Mouse (Mus musculus): Measurements from ENCODE around the gene Oscar.
"Not testable (repeated sequence)": the region's sequence is repeated elsewhere in the genome, so short reads cannot be mapped to it uniquely, and the experiment has no call there.

Gene Oscar

DNA sequence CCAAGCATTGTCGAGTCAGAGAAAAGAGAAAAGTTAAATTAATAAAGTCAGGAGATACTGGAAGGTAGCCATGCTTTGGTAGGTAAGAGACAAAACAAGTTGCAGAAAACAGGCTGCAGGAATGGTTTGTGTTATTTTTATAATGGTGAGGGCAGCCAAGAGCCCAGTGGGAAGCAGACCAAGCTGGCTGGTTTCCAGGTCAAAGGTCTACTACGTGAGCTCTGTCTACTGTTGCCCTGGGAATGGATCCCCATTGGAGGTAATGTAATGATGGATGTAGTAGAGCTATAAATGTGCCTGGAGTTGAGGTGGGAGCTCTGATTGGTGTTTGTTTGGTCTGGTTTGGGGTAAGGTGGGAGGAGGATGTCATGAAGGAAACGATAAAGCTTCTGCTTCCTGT is 6.9 kb downstream of the Oscar start:
- DNase-seq: no peak

- DNase-seq: no peak
Observed at GRCm38 (mm10) chr7:3608668-3609067, 7.3 kb downstream of the Oscar start.

DNA sequence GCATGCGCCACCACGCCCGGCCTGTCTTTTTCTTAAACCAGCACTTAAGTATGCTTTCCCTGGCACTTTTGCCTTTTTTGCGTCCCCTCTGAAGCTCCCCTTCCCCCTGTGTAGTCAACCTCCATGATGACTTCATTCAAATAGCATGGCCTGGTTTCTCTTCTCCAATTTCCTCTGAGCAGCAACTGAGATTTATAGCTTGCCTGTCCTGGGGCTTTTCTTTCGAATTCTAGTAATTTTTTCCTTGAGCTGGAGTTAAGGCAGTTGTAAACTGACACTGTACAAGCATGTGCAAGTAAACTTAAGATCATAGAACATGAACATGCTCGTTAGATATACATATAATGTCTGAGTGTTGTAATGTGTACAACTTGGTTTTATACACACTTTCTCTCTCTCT is 8.6 kb downstream of the Oscar start:
- DNase-seq: no peak

DNA sequence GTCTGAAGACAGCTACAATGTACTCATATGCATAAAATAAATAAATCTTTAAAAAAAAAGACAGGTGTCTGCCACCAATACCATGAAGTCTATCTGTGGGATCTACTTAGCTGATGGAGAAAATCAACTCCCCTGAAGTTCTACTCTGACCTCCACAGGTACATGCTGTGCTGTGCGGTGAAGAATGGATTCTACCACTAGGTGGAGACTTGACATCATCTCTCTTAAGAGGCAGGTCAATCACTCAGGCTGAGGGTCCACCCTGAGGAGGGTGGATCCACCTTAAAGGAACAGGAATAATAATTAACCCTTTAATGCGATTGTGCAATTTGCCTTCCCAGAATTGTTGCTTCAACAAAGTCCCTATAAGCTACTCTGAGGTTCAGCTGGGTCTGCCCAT is 9.2 kb downstream of the Oscar start:
- DNase-seq: no peak

- peak; percentile 50 for DNase-seq
Observed at GRCm38 (mm10) chr7:3601119-3601518, 14.8 kb downstream of the Oscar start.

- DNase-seq: not testable (repeated sequence)
Observed at GRCm38 (mm10) chr7:3597755-3598154, 18.2 kb downstream of the Oscar start.

GRCm38 (mm10) chr7:3595146-3595545 is 20.8 kb downstream of the Oscar start:
- no peak for DNase-seq

GRCm38 (mm10) chr7:3594686-3595085 is 21.3 kb downstream of the Oscar start:
- DNase-seq: no peak

DNA sequence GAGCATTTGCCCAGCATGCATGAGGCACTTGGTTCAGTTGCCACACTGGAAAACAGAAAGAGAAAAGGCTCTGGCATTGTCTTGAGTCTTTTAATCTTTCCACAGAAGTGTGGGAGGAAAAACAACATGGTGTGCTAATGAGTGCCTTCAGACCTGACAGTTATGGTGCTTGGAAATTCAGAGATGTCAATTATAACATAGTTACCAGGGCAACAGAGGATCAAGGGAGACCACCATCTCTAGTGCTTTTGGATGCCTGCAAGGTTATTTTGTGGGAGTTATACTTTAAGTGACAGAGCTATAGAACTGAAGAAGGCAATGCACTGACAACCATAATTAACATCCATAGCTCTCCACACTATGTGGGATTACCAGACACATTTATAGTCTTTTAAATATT is 22.1 kb downstream of the Oscar start:
- no peak for DNase-seq

DNA sequence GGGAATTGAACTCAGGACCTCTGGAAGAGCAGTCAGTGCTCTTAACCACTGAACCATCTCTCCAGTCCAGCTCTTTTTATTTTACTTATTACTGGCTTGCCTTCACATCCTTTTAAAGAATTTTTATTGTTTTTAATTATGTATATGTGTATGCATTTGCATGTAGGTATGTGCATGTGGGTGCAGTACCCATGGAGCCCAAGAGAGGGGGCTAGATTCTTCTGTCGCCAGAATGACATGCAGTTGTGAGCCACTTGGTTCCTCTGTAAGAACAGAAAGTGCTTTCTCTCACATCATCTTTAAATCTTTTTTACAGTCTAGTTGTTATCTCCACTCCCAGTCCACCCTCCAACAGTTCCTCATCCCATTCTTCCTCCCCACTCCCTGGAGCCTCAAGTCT is 24.4 kb downstream of the Oscar start:
- DNase-seq: no peak

GRCm38 (mm10) chr7:3590550-3590949 is 25.4 kb downstream of the Oscar start:
- DNase-seq: no peak

DNA sequence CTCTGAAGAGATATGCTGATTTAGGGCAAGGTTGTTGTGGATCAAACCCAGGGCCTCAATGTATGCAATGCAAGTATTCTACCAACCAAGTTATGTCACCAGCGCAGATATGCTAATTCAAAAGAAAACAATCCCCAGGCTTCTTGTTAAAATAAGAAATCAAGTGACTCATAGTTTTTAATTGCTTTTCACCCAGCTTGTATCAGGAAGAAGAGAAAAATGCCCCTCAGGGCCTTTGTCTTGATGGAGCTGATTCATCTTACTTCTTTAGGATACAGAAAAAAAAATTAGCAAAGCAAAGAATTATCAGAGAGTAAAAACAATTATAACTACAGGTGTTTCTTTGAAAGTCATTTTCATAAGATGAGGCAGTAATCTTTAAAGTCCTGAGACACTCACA is 28.7 kb downstream of the Oscar start:
- no peak for DNase-seq

DNA sequence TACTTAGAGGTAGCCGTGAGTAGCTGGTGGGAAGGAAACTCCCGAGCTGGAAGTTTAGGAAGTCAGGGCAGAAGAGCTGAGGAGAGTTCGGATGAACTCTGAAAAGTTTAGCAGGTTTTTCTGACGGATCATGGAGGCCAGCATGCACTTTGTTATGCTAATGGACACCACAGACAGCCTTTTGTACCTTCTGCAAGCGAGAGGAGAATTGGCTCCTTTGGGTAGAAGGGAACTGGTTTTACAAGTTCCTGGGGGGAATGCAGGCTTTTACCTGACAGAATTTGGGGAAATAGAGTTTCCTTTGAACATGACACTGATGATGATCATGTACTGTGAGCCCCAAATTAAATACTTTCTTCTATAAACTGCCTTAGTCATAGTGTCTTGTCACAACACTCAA is 29.7 kb downstream of the Oscar start:
- DNase-seq: no peak

DNA sequence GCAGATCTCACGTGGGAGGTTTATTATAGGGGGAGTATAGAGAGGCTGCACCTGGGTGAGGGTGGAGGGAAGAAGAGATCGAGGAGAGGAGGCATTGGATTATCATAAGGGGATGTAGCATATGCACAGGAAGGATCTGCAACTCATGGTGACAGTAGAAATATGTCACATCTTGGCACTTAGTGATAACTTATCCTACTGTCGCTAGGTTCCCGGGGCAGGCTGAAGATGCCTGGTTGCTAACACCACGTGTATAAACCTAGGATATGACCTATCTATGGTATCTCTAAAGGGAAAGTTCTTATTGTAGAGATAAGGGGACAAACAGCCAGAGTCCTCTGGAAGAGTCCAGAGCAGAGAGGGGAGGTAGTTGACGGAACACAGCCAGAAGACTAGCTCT is 30.2 kb downstream of the Oscar start:
- DNase-seq: no peak

- DNase-seq: no peak
Observed at GRCm38 (mm10) chr7:3580029-3580428, 35.9 kb downstream of the Oscar start.

DNA sequence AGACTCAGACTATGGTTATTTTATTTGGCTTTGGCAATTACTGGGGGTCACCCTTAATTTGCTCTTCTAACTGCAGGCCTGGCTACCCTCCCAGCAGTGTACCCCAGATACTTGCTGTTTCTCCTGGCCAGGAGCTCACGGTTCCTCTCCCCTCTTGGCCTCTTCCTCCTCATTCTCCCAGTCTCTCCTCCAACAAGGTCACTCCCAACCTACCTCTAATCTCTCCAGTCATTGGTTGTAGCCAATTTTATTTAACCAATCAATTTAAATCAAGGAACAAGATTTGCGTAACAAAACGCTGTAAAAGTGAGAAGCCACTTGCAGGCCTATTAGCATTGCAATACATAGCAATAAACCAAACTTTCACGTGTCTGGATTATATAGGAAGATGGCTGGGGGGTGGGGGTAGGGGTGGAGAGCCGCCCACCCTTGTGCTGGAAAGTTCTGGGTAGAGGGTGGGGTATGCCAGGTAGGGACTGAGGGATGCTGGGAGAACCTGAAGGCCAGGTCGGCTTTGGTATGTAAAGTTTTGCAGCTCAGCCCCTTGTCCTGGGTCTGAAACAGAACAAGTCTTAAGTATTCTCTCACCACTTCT is 36.9 kb downstream of the Oscar start:
- no peak for DNase-seq

- DNase-seq: no peak
Observed at GRCm38 (mm10) chr7:3578196-3578595, 37.8 kb downstream of the Oscar start.

DNA sequence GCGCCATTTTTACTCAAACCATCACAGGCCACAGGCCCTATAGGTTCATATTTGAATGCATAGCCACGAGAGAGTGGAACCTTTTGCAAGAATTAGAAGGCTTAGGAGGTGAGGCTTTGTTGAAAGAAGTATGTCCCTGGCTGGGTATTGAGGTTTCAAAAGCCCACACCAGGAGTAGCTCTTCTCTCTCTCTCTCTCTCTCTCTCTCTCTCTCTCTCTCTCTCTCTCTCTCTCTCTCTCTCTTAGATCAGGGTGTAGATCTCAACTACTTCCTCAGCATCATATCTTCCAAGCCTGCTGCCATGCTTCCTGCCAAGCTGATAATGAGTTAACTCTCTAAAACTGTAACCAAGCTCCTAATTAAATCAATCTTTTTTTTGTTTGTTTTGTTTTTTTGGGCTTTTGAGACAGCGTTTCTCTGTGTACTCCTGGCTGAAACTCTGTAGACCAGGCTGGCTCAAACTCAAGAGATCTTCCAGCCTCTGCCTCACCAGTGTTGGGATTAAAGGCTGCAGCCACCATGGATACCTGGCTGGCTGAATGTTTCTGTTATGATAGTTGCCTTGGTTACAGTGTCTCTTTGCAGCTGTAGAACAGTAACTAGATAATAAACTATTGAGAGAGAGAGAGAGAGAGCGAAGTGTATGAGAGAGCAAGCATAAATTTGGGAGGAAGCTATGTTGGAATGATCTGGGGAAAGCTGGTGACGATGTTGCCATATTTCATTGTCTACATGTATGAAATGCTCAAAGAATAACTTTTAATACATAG is 39.4 kb downstream of the Oscar start:
- DNase-seq: no peak

DNA sequence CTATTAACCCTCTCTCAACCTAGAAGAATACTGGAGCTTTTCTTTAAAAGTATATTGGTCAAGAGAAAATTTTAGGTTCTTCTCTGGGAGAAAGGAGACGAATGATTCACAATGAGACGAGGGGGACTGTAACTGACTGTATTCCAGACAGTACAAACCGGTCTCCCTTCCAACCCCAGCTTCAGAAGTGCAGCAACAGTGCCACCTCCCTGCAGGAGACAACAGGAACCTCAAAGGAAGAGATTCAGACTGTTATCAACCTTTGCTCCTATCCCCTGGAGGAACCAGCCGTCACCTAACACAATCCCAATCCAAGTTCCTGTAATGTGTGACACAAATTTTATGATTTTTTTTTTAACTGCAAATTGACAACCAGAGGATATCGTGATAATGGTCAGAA is 41.7 kb downstream of the Oscar start:
- no peak for DNase-seq

- no peak for DNase-seq
Observed at GRCm38 (mm10) chr7:3571847-3572246, 44.1 kb downstream of the Oscar start.

DNA sequence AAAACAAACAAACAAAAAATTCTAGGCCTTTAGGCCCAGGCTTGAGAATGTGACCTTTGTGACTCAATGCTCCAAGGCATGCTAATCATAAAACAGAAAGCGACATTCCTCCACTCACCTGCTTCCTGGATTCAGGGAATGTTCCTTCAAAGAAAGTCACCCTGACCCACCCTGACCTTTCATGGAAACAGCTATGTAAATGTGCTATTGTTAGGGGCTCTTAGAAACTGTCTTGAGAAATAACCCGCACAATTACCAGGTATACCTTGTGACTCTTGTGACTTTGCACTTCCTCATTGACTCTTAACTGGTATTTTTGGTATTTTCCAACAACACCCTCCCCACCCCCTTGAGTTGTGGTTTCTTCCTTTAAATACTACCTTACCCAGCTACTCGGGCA is 45.4 kb downstream of the Oscar start:
- DNase-seq: not testable (repeated sequence)

GRCm38 (mm10) chr7:3569725-3570124 is 46.2 kb downstream of the Oscar start:
- no peak for DNase-seq

GRCm38 (mm10) chr7:3567336-3567735 is 48.6 kb downstream of the Oscar start:
- DNase-seq: no peak
